Mouse (Mus musculus) forebrain, embryonic 16.5 days (tissue): ENCODE results near the gene Arhgef6. TPM values are rescaled to one million over a fixed set of nuclear protein-coding genes. Genes with fewer than 3 reads are reported as not detected.

Experiments used
- ATAC-seq: fragments of 200-750 bp; cut with Nextera tagmentation; 2 replicates; pipeline ENCODE4 v1.8.0; 2017; ENCODE audit warnings: mild to moderate bottlenecking, moderate library complexity
- H3K27ac ChIP-seq: fragments of 300-500 bp; sonication (generic); 2 replicates; pipeline ENCODE4 v1.5.1; 2014; ENCODE audit warnings: low read length, control low read depth
- H3K27me3 ChIP-seq: fragments of 300-500 bp; sonication (generic); replicated peaks from 2 replicates; pipeline ENCODE4 v1.6.1; 2014; ENCODE audit warnings: low read length; ENCODE audit not compliant: control insufficient read depth, insufficient read depth
- H3K36me3 ChIP-seq: fragments of 300-500 bp; sonication (generic); 2 replicates; pipeline ENCODE4 v1.6.1; 2014; ENCODE audit not compliant: control insufficient read depth, insufficient read depth
- H3K4me1 ChIP-seq: fragments of 300-500 bp; sonication (generic); replicated peaks from 2 replicates; pipeline ENCODE4 v1.6.1; 2014; ENCODE audit warnings: low read length; ENCODE audit not compliant: control insufficient read depth, insufficient read depth
- H3K4me2 ChIP-seq: fragments of 300-500 bp; sonication (generic); 2 replicates; pipeline ENCODE4 v1.6.1; 2014; ENCODE audit warnings: mild to moderate bottlenecking, low read length, control low read depth
- H3K4me3 ChIP-seq: fragments of 300-500 bp; sonication (generic); replicated peaks from 2 replicates; pipeline ENCODE4 v1.5.1; 2014; ENCODE audit warnings: mild to moderate bottlenecking, low read length, control low read depth
- H3K9ac ChIP-seq: fragments of 300-500 bp; sonication (generic); replicated peaks from 2 replicates; pipeline ENCODE4 v1.6.1; 2014; ENCODE audit warnings: low read depth, low read length, control low read depth
- H3K9me3 ChIP-seq: fragments of 300-500 bp; sonication (generic); 2 replicates; pipeline ENCODE4 v1.6.1; 2016; ENCODE audit warnings: low read length; ENCODE audit not compliant: control insufficient read depth
- WGBS: fragments of 180-500 bp; shearing (Covaris S2); extraction: QIAGEN DNeasy Blood & Tissue Kit; methylation state at CpG from one replicate; pipeline ENCODE4 v1.1.7; 2014; 5-methylcytosine and 5-hydroxymethylcytosine counted together
- polyA plus RNA-seq: library from polyadenylated mRNA; unstranded; fragments of >200 nt; fragmentation: Nextera tagmentation; extraction: Ambion mirVana; gene quantifications from 2 replicates; pipeline ENCODE4 v1.2.1, GENCODE M21; 2015

Arhgef6 gene
- polyA plus RNA-seq, 1 experiment from 2014 or later, result 4.9 TPM

- no peak overlapping the region for H3K4me3 ChIP-seq
- H3K27ac ChIP-seq, result no peak overlapping the region
- no peak for ATAC-seq
- H3K9ac ChIP-seq, result no peak overlapping the region
- H3K9me3 ChIP-seq, result no peaks in the 10 kb centered on the region
- no peaks in the 10 kb centered on the region for H3K4me1 ChIP-seq
- H3K36me3 ChIP-seq, result no peaks in the 10 kb centered on the region
- H3K4me2 ChIP-seq, result no peak overlapping the region
- no peaks in the 10 kb centered on the region for H3K27me3 ChIP-seq
- 87% methylated on average over 3 of the region's 3 CpGs for WGBS
Measured at GRCm38 (mm10) chrX:57183359-57183758, 155.2 kb downstream of the Arhgef6 start.

GRCm38 (mm10) chrX:57182470-57182869 is 156.1 kb downstream of the Arhgef6 start:
- no peaks in the 10 kb centered on the region for H3K9me3 ChIP-seq
- no peak overlapping the region for H3K27ac ChIP-seq
- 82% methylated on average over 2 of the region's 2 CpGs for WGBS
- H3K27me3 ChIP-seq, result no peaks in the 10 kb centered on the region
- no peaks in the 10 kb centered on the region for H3K36me3 ChIP-seq
- no peak overlapping the region for H3K9ac ChIP-seq
- no peak overlapping the region for H3K4me3 ChIP-seq
- ATAC-seq, result no peak
- no peak overlapping the region for H3K4me2 ChIP-seq
- no peaks in the 10 kb centered on the region for H3K4me1 ChIP-seq

Other genes with a start within 250 kb of the Arhgef6 start
- gene Cd40lg, start 126.6 kb downstream of the Arhgef6 start, polyA plus RNA-seq, result not detected in 2 replicates
- 255 and 280 TPM in 2 replicates for gene Rbmx, start 54.3 kb upstream of the Arhgef6 start, polyA plus RNA-seq
- gene Gm364, start 70.4 kb upstream of the Arhgef6 start, polyA plus RNA-seq, result not detected in 2 replicates
- gene Gpr101, start 165.0 kb upstream of the Arhgef6 start, polyA plus RNA-seq, result 0.22 and 0.39 TPM in 2 replicates